Mouse (Mus musculus): ENCODE data around the gene Zfp523.

DNA sequence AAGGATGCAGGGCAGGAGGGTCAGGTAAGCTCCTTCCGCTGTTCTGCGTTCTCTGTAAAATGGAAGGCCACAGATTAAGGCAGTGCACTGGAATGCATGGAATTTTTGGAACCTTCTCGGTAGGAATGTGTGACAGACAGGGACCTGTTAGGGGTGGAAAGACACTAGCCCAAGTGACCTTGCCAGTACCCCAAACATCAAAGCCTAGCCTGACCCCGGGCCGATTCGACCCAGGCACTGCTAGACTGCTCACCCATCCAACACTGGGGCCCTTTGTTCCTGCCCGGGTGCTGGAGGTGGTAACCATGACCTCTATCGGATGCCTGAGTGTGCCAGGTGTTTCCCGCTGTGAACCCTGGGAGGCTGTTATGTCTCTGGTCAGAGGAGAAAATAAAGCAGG, 38.2 kb upstream of the Zfp523 start:
- TF ChIP-seq CTCF (IDR thresholded peaks at IDR 0.05; ENCODE audit: borderline replicate concordance, insufficient read depth, low read length) (no peak), POLR2A (IDR thresholded peaks at IDR 0.05; ENCODE audit: low read depth, low read length) (no peak)
